Mouse (Mus musculus): ENCODE results near the gene Zfp536.

GRCm38 (mm10) chr7:37773906-37774305 lies 465 bp upstream of the Zfp536 start:
- TF ChIP-seq CTCF (IDR thresholded peaks at IDR 0.05; ENCODE audit: extremely low read depth, insufficient read depth, insufficient read length, insufficient replicate concordance) (no peak), POLR2A (IDR thresholded peaks at IDR 0.05; ENCODE audit: low read depth, low read length) (no peak)
